Mouse (Mus musculus) spleen, postnatal 4 days (tissue): ENCODE results near the gene Stk11.
A peak's percentile ranks its signal among the peaks of the same experiment; 100 is the strongest.

ENCODE experiments used
- DNase-seq, 2 experiments: peaks; one replicate each; pipeline ENCODE4 v3.0.0; 2022; ENCODE audit warnings: low spot score in 2 of 2

The Stk11 gene

DNA sequence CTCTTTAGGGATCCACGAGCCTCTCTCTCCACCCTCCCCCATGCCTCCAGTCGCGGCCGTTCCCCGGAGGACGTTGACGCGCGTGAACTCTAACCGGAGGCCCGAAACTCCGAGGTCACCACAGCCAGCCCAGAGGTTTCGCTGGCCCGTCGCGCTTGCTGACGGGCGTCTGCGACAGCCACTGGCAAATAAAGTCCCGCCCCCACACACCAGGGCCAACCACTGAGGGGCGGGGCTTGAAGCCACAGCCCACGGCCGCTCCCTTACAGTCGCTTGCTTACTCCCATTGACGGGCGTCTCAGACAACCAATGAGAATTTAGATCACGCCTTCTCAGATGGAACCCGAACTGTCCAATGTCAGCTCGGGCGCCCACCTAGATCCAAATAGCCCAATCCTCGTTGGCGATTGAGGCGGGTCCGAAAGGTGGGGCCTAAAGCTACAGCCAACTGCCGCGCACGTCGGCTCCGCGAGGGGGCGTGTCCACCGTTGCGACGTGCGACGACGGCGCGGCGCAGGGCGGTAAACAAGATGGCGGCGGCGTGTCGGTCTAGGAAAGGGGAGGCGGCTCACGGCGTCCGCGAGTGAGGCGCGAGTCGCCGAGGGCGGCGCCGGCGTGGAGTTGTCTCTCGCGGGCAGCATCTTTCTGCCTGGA is at the start of gene Stk11:
Gene Stk11 (plus strand): TSS at position 514 of the 654 bp plus-strand sequence.
- DNase-seq: peak; percentile 99

DNA sequence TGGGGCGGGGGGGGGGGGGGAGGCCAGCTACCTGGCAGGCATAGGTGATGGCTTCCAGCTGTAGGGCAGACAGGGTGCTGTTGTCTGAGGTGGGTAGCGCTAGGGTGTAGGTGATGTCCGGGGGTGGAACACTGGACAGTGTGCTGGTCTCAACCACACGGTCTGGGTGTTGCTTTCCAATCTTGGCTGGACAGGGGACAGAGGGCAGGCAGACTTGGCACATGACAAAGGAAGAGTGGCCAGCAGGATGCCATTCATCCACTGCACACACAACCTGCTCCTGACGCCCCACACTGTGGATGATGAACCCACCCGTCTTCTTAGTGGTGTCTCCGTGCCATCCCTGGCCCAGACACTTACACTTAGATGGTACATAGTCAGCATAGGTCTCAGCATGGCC is 46.4 kb upstream of the Stk11 start:
- DNase-seq: no peak

DNA sequence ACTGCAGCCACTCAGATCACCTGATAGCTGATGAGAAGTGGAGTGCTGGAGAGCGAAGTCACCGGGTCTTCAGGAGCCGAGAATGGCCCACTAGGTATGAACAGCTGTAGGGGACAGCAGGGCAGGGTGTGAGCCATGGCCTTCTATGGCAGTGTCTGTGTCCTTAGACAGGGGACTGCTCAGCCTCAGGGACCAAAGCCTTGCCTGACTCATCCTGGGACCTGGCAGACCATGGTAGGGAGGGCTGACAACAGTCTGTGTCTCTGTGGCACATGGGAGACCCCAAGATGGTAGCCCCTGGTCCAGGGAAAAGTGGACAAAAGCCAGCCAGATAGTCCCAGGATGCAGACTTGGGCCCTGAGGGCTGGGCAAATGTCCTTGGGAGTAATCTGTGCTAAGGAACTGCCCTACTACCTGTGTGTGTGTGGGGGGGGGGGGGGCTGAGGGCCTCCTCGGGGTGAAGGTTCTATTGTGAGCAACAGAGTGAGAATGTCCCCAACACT is 45.6 kb upstream of the Stk11 start:
- no peak for DNase-seq

DNA sequence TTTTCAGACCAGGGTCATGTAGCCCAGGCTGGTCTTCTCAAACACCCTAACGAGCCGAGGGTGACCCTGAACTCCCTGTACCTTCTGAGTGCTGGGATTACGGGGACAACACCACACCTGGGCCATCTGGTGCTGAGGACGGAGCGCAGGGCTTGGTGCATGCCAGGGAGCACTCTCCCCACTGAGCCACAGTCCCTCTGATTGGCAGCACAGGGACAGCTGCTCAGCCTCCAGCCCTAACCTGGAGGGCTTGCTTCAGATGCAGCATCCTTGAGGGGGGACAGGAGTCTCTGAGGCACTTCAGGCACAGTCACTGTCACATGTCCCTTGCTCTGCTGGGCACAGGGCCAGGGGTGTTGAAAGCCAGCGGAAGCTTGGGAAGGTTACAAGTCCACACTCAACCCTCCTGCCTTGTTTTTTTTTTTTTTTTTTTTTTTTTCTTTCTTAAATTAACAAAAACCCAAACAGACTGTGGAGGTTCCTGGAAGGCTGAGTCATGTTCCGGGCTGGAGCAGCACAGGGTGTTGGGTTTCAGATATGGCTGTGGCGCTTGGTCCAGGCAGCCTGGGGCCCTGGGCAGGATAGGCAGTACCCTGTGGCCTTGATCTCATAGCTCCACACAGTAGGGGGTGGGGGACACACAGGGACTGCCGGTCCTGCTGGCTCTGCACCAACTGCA is 44.6 kb upstream of the Stk11 start:
- peak in 1 of 2 experiments; percentile 73 for DNase-seq

DNA sequence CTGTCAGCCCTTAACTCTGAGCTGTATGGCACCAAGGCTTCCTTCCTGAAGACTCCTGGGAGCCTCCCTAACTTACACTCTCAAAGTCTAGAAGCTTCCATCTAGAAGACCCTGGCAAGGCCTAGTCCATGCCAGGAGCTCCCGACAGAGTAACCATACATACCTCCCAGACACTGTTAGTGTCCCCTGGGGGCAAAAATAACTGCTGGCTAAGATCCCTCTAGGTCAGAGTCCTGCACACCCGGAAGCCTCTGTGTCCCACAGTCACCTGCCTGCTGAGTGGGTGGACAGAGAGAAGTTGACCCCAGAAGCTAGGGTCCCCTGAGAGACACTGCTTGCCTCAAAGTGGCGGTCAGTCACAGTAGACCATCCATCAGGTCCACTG is 44.1 kb upstream of the Stk11 start:
- no peak for DNase-seq

DNA sequence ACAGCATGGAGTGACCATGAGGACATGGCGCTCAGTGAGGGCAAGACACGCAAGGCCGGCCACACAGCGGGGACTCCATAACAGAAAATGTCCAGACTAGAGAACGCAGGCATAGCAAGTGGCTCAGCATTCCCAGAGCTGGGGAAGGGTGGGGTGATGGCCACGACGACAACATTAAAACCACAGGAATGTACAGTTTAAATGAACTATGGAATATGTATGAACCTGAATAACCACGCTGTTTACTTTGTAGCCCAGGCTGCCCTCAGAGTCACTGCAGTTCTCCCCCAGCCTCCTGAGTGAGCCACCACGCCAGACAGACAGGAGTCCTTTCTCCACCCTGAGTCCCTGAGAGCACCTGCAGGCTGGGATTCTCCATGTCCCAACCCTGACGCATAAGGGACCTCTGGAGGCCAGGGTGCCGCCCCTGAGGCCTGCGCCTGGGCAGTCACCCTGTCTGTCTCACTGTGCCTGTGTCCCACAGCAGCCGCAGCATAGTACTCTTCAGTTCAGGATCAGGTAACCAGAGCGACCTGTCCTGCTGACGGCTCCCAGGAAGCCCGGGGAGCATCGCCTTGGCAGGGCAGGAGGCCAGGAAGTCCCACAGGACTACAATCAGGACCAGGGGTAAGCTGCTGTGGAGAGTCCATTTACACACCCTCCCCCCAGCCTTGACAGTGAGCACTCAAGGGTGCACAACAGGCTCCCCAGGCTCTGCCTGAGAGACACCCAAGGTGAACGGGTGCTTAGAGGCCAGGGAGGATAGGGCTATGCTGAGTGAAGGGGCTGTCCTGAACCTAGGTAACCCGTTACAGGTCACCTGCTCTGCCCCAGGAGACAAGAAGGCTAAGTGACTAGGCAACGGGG is 42.7 kb upstream of the Stk11 start:
- DNase-seq: no peak

DNA sequence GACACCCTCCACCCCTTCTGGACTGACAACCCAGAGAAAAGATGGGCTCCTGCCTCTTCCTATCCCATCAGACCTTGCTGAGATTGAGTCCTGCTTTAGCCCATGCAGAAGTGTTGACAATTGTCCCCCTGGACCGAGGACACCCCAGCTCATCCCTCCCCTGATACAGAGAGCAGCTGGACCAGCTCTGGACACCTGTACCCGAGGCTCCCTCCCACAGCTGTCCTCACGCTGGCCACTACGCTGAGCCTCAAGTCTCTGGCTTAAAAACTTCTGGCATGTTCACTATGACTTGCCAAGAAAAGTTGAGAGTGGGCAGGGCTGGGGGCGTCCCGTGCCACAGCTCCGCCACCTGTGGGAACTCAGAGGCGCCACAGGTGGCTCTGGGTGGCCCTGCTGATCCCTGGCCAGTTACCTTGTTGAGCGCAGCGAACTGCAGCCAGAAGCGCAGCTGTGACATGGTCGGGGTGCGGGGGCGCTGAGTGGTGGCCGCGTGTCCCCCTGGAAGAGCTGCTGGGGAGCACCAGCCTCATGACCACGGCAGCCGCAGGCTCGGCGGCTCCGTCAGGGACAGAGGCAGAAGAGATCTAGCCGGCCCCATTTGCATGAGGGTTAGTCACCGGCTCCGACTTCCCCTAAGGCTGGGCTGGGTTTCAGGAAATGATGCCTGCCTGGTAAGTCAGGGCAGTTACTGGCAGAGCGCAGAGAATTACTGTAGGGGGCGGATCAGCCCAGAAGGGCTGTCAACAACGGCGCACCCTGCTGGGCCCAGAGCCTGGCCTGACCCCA is 40.6 kb upstream of the Stk11 start:
- peak; percentile 80 to 86 for DNase-seq

DNA sequence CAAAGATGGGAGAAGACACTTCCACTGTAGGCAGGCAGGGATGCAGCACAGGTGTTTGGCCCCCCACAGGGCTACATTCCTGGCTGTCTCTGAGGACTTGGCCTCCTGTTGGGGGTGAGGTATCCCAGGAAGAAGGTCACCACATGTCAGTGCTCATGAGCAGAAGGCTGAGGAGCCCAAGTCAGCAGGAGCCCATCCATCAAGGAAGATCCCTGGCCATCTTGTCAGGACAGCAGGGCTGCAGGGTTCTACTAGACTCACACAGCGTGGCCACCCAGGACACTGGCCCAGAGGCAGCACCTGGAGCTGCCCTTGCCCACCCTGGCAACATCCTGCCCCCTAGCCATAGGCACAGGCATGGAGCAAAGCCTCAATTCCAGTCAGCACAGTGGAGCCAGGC is 39.7 kb upstream of the Stk11 start:
- DNase-seq: no peak

DNA sequence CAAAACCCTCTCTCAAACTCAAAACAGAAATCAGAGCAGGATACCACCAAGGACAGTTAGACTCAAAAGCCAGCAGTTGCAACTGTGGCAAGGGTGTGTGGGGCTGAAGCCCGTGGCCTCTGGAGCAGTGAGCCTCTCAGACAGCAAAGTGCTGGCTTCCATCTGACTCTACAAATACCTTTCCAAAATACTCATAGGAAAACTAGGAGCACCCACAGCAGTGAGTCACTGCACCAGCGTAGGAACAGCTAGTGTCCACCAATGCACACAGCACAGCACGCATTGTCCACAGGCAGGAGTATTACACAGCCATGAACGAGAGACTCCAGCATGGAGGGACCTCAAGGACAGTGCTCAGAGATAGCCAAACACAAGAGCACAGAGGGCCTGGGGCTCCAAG is 39.2 kb upstream of the Stk11 start:
- no peak for DNase-seq

DNA sequence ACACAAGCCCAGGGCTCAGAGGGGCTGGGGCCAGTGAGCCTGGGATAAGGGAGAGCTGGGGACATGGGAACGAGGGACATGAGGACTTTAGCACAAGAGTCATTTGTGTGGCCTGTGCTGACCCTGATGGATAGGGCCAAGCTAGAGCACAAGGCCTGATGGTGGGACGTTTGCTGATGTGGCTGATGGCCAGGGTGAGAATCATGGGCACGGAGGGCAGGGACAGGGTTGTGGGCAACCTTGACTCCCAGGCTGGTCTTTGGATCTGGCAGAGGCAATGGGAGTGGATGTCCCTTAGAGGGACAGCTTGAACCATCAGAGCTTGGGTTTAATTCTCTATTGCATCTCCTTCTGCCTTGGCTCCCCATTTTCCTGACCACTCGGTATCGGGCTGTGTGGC is 38.3 kb upstream of the Stk11 start:
- DNase-seq: no peak

DNA sequence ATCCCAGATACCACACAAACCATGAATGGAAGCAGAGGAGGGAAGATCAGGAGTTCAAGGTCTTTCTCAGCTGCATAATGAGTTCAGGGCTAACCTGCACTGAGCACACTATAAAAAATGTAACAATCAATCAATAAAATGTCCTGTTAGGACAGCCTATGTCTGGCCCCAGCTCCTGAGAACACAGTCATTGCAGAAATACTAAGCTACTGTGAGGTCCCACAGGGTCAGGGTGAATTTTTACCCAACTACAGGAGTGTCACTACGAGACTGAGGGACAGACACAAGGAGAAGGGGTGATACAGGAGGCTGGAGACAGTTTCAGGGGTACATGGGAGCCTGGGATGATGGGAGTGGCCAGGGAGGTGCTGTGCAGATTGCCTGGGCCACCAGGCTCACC is 37.2 kb upstream of the Stk11 start:
- no peak for DNase-seq

DNA sequence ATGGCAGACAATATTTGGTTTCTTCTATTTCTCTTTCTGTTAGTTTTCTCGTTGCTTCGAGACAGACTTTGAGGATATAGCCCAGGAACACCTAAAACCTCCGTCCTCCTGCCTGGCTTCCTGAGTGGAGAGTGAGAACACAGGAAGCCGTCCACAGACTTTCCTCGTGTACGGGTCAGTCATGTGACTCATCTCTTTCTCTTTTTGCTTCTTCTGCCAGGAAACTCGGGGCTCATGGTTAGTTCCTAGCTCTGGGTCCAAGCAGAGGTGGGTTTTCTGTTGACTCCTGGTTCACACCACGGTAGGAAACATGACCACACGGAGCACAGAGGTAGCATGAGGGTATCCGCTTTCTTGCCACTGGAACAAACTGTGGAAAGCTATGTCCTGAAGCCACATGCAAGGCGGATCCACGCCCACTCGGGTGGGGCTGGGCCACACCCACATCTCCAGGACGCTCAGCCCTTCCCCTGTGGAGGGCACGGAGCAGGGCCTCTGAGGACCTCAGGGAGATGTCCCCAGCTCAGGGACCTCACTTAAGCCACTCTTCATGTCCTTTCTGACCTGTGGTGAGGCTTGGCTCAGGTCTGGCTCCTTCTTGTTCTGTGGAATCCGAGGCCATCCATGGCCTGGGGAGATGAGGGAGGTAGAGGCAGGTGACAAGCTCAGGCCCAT is 35.1 kb upstream of the Stk11 start:
- peak; percentile 82 to 84 for DNase-seq

DNA sequence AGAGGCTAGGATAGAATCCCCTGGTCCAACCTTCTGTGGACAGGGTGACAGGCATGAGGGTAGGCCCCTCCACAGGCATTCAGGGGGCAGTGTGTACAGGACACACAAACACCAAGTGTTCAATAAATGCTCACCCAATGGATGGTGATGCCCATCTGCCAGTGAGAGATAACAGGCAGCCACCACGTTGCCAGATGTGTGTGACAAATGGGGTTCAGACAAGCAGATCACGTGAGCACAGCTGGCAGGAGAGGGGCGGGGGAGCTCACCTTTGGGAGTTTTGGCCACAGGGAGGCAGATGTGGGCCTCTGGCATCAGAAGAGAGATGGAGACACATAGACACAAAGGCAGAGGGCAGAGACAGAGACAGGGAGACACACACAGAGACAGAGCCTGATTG is 34.5 kb upstream of the Stk11 start:
- peak; percentile 85 to 86 for DNase-seq

DNA sequence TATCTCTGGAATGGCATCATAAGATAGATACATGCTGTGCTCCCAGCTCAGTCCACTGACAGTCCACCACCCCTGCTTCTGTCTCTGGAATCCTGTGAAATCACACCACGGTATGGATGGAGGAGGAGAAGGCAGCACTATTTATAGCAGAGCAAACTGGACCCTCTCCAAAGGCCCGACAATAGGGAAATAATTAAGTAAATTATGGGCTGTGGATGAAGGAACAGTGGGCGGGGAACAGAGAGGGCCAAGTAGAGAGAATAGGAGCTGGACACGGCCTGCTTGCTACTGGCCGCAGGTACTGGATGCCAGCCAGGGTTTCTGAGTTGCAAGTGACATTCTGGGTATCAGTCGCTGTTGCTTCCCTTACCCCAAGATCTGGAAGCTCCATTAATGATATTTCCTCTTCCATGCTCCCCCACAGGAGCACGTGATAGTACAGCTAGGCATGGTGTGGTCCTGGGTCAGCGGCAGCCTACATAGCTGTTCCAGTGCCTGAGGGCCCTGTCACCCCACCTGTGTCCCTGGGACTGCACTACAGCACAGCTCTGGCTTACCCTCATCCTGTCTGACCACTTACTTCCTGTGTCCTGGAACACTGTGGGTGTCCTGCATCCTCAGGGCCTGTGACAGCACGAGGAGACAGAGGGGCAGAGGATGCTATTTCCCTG is 30.7 kb upstream of the Stk11 start:
- DNase-seq: no peak

DNA sequence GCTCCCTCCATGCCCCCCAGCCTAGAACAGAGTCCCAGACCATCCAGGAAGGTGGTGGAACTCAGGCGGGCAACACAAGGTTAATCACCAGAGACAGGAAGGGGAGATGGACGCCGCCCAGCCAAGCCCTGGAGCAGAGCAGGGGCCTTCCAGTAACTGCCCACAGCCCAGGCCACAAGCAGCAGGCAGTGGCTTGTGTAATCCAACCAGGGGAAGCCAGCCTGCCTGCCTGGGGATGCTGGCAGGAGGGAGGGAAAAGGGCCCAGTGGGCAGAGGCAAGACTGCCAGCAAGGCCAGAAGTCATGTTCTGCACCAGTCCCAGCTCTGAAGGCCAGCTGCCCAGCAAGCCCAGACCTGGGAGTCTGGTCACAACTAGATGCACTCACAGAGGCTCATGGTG is 28.8 kb upstream of the Stk11 start:
- no peak for DNase-seq

DNA sequence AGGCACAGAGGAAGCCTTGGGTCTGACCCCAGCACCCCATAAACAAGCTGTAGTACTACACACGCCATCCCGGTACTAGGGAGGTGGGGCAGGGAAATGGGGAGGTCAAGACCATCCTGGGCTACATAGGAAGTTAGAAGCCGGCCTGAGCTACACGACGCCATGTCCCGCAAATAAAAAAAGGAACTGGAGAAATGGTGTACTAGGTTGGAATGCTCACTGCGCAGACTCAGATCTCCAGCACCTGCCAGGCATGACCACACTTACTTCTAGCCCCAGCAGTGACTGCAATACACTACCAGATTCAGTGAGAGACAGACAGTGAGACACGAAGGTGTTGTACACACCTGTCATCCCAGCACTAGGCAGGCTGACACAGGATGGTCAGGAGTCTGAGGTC is 28.1 kb upstream of the Stk11 start:
- no peak for DNase-seq

DNA sequence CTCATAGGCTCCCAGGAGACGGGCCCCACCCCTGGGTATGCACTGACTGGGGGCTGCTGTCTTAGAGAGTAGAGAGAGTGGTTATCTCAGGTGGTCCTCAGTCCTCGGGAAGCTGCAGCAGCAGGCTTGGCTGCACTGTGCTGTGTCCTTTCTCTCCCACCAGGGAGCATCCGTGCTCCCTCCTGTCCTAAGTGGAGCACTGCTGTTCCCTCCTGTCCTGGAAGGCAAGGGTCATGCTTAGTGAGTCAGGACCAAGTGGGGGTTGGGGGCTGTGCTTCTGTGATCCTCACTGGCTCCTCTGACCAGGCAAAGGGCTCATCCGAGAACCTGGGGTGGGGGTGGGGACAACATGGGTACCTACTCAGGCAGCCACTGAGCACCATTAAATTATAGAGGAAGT is 26.5 kb upstream of the Stk11 start:
- no peak for DNase-seq

DNA sequence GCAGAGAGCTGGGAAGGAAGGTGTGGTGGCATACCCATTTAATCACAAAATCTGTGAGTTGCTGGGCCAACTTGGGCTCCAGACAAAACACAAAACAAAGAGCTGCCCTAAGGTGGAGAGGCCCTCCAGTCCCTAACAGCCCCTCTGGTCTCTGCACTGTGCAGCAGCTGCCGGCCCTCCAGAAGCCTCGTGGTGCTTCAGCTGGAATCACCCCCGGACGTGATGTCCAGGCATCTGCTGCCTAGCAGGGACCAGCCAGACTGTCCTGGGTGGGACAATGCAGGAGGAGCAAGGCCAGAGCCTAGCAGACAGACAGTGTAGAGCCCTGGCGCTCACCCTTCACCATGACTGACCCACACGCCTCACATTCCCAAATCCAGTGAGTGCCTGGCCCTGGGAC is 24.1 kb upstream of the Stk11 start:
- no peak for DNase-seq

DNA sequence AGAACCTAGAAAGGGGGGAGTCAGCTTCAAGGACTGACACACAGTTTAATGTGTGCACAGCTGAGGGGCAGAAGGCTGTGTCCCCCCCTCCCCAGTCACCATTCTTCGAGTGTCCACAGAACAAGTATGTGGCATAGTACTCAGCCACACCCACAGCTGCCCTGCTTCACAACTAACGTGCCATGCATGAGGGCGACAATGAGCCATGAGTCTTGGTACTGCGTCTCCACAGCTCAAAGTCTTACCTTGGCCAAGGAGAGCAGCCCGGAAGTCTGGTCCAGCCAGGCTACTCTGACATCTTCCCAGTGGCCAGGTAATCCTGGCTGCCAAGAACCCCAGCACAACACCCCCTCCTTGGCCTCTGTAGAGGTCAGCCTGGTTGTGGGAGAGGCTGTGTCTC is 22.9 kb upstream of the Stk11 start:
- DNase-seq: no peak

DNA sequence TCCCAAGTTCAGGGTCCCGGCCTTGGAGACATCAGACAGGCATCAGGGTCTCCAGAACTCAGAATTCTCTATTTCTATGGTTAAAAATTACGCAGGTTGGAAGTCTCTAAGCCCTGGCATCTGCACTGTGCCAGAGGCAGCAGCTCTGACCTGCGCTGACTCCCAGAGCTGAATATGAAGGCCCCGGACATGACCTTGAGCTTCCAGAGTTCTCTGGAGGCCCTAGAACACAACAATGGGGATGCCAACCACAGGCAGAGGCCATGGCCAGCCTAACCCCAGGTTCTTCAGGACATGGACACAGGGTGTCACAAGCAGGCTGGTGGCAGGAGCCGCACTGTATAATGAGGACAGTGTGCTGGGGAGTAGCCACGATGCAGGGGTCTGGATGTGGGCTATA is 21.5 kb upstream of the Stk11 start:
- no peak for DNase-seq

DNA sequence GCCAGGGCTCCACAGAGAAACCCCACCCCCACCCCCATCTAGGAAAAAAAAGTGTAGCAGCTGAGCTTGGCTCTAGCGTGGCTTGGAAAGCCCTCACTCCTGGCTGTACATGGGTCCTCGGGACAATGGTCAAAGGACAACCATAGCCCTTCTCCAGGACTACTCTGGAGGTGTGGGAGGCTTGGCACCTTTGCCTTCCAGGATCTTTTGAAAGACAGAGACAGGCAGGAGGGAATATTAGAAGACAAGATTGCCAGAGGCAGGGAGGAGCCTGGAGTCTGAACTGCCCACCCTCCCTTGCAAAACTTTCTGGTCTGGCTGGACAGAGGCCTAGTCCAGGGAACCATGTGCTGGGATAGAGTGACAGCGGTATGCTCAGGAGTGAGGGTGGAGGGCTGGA is 20.9 kb upstream of the Stk11 start:
- no peak for DNase-seq
